In the genomic region with DNA sequence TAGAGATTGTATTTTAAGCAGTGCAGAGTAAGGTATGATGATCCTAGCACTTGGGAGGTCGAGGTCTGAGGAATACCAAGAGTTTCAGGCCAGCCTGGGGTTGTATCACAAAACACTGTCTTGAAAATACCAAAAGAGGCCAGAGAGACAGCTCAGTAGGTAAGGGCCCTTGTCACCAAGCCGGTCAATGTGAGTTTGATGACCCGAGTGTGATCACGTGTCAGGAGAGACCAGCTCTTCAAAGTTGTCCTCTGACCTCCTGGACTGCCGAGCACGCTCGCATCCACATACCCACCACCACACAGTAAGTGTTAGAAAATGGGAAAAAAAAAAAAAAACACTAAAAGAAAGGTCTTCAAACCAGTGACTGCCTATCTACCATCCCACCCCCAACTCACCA, we compare ENCODE assay signal across 10 mouse cellular contexts. TPM values are rescaled to one million over a fixed set of nuclear protein-coding genes. Genes with fewer than 3 reads are reported as not detected.
DNase-seq lines count a peak whose midpoint lies in the region; ATAC-seq lines count a peak whose summit lies in the region.
"Had no signal": no experiment of that assay in that cellular context is flagged by ENCODE, and none has a peak within 500 bp of the region (broad histone marks: within the 10 kb centered on the region; RNA-seq: fewer than 3 reads in every experiment).

No protein-coding gene starts in this region.

- no peaks in the 10 kb centered on the region for H3K27me3 ChIP-seq in heart, embryonic 13.5 days (replicated peaks)
- H3K27me3 ChIP-seq in midbrain, embryonic 16.5 days (ENCODE audit: control insufficient read depth, insufficient read depth, low read depth, low read length): no peaks in the 10 kb centered on the region
- H3K27me3 ChIP-seq: embryonic facial prominence, embryonic 15.5 days had no signal

- DNase-seq in heart, postnatal 10 days: no peak
- DNase-seq in lung, postnatal 36 days: peak; percentile 7
- DNase-seq in lung, postnatal 4 days: no peak
- peak; percentile 76 for DNase-seq in kidney, adult 9 months
- DNase-seq in layer of hippocampus, postnatal 36 days: no peak
- no peak for DNase-seq in cerebellum, postnatal 25 days
- DNase-seq: cerebellum, adult 11-12 months had no signal

- no peak for ATAC-seq in heart, embryonic 13.5 days (ENCODE audit: extremely low read depth, insufficient number of reproducible peaks, low FRiP score, low TSS enrichment)
- no peak for ATAC-seq in midbrain, embryonic 16.5 days

- peak overlapping the region; percentile 77 for H3K4me2 ChIP-seq in heart, embryonic 13.5 days
- peak overlapping the region; percentile 13 for H3K4me2 ChIP-seq in midbrain, embryonic 16.5 days (ENCODE audit: low read length)

- H3K36me3 ChIP-seq in heart, embryonic 13.5 days: no peaks in the 10 kb centered on the region
- H3K36me3 ChIP-seq in midbrain, embryonic 16.5 days (ENCODE audit: control insufficient read depth, insufficient read depth, low read length): no peaks in the 10 kb centered on the region
- H3K36me3 ChIP-seq: embryonic facial prominence, embryonic 15.5 days had no signal

- peak overlapping the region; percentile 8; the same call in 1 of the 2 replicates for H3K9ac ChIP-seq in heart, embryonic 13.5 days
- no peak overlapping the region for H3K9ac ChIP-seq in midbrain, embryonic 16.5 days (ENCODE audit: low read depth, low read length)

- H3K4me3 ChIP-seq in heart, embryonic 13.5 days: peak overlapping the region; percentile 24; the same call in 1 of the 2 replicates
- H3K4me3 ChIP-seq in midbrain, embryonic 16.5 days (ENCODE audit: low read depth, low read length): no peak overlapping the region

- H3K27ac ChIP-seq in heart, embryonic 13.5 days (replicated peaks): no peak overlapping the region
- no peak overlapping the region for H3K27ac ChIP-seq in midbrain, embryonic 16.5 days (ENCODE audit: low read length)

- H3K9me3 ChIP-seq in heart, embryonic 13.5 days: no peaks in the 10 kb centered on the region
- H3K9me3 ChIP-seq in midbrain, embryonic 16.5 days (replicated peaks; ENCODE audit: control insufficient read depth, low read length, poor library complexity, severe bottlenecking): no peaks in the 10 kb centered on the region
- H3K9me3 ChIP-seq: embryonic facial prominence, embryonic 15.5 days had no signal

- H3K4me1 ChIP-seq in heart, embryonic 13.5 days: peaks cover 25% of the 10 kb centered on the region
- H3K4me1 ChIP-seq in midbrain, embryonic 16.5 days (ENCODE audit: control insufficient read depth, insufficient read depth, low read length): peaks cover 23% of the 10 kb centered on the region

- WGBS in heart, embryonic 13.5 days: 66% methylated on average over 7 of the region's 7 CpGs
- 77% methylated on average over 7 of the region's 7 CpGs for WGBS in midbrain, embryonic 16.5 days

- intact Hi-C loops in heart, postnatal 10 days (cut with DNase I): loop anchor here (5.0 kb wide), 1 partner anchor 209 kb away; no protein-coding TSS in a partner anchor

RNA-seq across cellular contexts. Expression of gene Pank1, which starts 2.6 kb away (rescaled TPM):
- polyA plus RNA-seq in heart, embryonic 13.5 days (2015; fragmentation: Nextera tagmentation; extraction: Ambion mirVana): 9.0 and 10.1 TPM in 2 replicates
- total RNA-seq in heart, postnatal 10 days (2021): 10 to 100 TPM; 30.3 to 41.0 TPM
- polyA plus RNA-seq in midbrain, embryonic 16.5 days (2015; fragmentation: Nextera tagmentation; extraction: Ambion mirVana): 8.2 and 8.8 TPM in 2 replicates
- 10 to 100 TPM; 19.6 to 20.6 TPM for total RNA-seq in layer of hippocampus, postnatal 36 days (2021)

RNA-seq across cellular contexts. Expression of gene Kif20b, which starts 45.5 kb away (rescaled TPM):
- polyA plus RNA-seq in heart, embryonic 13.5 days (2015; fragmentation: Nextera tagmentation; extraction: Ambion mirVana): 33.5 and 36.0 TPM in 2 replicates
- 1 to 10 TPM; 8.2 to 9.9 TPM for total RNA-seq in heart, postnatal 10 days (2021)
- polyA plus RNA-seq in midbrain, embryonic 16.5 days (2015; fragmentation: Nextera tagmentation; extraction: Ambion mirVana): 7.9 and 8.1 TPM in 2 replicates
- 1 to 10 TPM; 1.2 to 1.5 TPM for total RNA-seq in layer of hippocampus, postnatal 36 days (2021)

Comparison
In these comparisons a context has a peak if more than half of its experiments do, and no peak if none do; other contexts are left out.
1. DNase-seq: peak in lung, postnatal 36 days (single experiment) and kidney, adult 9 months (single experiment); none in heart, postnatal 10 days (0 of 2), lung, postnatal 4 days (0 of 2), layer of hippocampus, postnatal 36 days (0 of 2) and cerebellum, postnatal 25 days (0 of 2).